Mouse (Mus musculus) layer of hippocampus, adult 8-10 months (tissue): ENCODE data around the gene T. TPM values are rescaled to one million over a fixed set of nuclear protein-coding genes. Genes with fewer than 3 reads are reported as not detected.
A peak's percentile ranks its signal among the peaks of the same experiment; 100 is the strongest.
"Not testable (repeated sequence)": the region's sequence is repeated elsewhere in the genome, so short reads cannot be mapped to it uniquely, and the experiment has no call there.

ENCODE experiments used
- DNase-seq, 2 experiments: peaks; one replicate each; pipeline ENCODE4 v3.0.0; 2022; ENCODE audit warnings: low spot score in 2 of 2
- total RNA-seq, 4 experiments: library from RNA; stranded (reverse); gene quantifications; 2 replicates each; pipeline ENCODE4 v1.2.4; 2022

T gene
- under 1 TPM in 1 of 4 experiments, not detected in 3; 0.64 TPM for total RNA-seq

DNA sequence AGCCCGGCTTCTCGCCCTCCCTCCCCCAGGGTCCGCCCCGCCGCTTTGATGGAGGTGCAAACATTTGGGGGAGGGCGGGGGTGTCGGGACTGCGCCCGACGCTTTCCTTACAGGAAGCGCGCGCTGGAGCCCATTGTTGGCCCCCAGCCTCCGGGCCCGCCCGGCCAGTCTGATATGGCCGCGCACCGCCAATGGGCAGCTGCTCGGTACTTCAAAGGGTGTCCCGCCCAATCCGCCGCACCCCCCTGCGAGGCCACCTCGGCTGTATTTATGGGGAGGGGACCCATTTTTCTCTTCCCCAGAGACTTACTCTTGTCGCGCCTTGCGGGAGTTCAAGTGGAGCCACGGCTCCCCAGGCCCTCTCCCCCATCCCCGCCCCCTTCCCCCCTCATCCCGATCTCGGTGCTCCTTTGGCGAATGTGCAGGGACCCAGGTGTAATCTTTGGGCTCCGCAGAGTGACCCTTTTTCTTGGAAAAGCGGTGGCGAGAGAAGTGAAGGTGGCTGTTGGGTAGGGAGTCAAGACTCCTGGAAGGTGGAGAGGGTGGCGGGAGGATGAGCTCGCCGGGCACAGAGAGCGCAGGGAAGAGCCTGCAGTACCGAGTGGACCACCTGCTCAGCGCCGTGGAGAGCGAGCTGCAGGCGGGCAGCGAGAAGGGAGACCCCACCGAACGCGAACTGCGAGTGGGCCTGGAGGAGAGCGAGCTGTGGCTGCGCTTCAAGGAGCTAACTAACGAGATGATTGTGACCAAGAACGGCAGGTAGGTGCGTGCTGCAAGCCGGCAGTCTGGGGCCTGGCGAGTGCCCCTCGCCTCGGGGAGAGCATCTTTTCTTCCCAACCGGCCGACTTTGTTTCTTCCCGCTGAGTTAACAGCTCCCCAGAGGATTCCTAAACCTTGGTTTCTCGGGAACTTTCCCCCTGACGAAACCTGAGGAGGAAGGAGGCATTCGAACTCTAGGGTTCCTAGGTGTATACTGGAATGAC is at the start of gene T:
T (plus strand) TSS at position 446 of the 983 bp plus-strand sequence.
- no peak for DNase-seq

DNA sequence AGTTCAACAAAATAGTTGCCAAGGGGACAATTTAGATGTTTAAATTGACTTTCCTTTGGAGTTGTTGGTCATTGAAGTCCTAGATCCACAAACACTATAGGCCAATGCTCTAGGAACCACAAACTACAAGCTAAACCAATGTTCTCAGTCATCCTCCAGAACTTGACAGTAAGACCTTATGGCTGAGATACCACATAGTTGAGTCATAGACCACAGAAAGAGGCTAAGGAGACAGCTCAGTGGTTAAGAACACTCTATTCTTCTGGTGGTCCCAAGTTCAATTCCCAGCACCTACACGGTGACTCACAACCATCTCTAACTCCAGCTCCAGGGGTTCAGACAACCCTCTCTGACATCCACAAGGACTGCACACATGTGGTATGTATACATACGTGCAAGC is 48.8 kb upstream of the T start:
- no peak for DNase-seq

DNA sequence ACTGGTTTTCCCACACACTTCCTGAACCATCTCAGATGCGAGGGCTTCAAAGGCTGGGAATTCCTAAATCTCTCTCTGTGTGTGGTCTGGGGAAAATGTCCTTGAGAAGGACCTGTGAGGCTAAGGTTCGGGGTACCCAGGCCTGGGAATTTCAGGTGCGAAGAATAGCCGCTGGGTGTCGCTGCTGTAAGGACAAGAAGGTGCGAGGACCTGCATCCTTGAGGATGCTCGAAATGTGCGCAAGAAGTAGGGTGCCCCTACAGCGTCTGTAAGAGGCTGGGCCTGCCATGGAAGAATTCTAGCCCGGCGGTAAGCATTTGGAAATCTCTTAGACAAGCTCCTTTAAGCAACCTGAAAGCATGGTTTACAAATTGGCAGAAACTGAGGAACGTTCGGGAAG is 45.8 kb upstream of the T start:
- DNase-seq = peak in 1 of 2 experiments; percentile 41

DNA sequence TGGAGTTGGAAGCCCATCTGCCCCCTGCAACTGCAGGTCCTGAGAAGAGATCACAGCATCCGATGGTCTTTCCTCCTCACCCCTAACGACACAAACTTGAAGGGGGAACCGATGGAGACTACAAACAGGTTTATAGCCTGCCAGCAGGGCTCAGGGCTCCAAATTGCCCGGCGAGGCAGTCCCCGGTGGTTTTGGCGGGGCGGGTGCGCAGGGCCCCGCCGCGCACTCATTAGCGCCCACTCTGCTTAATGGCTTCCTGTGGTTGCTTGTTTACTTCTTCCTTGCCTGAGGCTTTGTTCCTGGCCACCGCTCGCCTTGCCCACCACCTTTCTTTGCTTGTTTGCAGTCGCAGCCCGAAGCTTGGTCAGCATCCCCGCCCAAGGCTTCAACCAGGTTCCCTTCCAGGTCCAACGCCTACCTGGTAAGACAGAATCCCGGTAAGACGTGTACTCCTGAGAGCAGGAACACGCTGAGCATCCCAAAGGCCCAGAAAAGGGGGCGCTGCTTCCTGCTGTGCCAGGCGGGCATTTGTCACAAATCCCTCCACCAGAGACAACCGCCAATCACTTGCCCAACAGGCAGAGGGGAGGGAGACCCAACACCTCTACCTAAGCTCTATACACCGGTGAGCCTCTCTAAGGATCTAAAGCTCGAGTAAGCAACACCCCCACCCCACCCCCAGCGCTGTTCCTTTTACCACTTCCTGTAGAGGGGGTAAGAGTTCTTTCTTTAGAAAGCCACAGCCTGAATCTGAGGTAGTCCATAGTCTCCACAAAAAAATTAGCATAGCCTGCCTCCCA is 45.0 kb upstream of the T start:
- peak in 1 of 2 experiments; percentile 26 for DNase-seq

DNA sequence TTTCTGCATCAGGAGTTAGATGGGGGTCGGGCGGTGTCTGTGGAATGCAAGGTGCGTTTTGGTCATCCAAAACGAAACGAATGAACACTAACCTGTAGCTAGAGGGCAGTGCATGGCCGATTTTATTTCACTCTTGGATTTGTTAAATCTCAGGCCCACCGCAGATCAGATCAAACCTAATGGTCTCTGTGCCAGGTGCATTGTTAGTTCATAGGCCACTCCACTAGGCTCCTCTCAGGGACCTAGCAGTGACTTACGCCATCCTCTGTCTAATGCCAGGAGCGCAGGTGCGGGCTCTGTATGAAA is 44.5 kb upstream of the T start:
- no peak for DNase-seq

DNA sequence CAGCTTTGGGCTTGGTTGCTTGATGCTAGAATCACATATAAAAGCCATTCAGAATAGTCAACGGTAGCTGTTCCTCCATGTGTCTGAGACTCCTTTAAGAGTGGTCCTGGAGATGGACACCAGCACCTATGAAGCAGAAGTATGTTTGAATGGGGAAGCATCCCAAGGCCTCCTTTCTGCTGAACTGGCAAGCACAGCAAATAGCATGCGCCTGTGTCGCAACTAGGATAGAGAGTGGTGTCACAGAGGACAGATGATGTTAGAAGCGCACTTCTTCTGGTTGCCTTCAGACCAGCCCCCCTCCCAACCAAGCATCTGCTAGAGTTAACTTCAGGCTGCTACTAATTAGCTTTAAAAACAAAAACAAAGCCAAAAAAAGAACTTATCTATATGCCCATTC is 43.7 kb upstream of the T start:
- no peak for DNase-seq

DNA sequence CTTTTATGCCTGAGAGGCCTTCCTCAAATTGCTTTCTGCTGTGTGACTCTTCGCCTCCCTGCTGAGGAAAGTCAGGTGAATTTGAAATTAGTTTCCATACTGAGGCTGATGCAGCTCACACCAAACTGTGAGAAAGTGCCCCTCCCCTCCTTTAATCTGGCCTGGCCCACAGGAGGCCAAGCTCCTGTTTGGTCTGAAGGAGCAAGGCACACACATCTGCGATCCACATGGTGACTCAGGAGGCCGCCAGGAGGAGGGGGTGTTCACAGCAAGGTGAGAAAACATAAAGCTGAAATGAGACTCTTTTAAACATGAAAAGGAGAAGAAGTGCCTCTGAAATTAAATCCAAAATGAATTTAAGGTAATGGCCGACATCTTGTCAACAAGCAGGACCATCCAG is 37.9 kb upstream of the T start:
- DNase-seq = no peak

DNA sequence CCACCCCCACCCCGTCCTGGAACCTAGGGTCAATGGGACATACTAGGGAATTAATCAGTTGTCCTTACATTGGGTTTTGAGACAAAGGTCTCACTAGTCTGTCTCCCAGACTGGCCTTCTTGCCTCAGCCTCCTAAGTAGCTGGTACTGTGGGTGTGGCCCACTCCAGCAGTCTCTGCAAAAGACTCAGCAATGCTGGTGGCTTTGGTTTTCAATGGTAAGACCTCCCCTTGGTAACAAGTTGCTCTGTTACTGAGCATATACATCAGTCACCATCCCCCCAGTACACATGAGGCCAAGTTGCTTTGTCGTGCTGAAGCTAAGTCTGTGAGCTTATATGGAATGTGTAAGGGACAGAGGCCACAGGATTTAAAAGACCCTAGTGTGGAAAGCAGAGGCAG is 36.3 kb upstream of the T start:
- DNase-seq = no peak

DNA sequence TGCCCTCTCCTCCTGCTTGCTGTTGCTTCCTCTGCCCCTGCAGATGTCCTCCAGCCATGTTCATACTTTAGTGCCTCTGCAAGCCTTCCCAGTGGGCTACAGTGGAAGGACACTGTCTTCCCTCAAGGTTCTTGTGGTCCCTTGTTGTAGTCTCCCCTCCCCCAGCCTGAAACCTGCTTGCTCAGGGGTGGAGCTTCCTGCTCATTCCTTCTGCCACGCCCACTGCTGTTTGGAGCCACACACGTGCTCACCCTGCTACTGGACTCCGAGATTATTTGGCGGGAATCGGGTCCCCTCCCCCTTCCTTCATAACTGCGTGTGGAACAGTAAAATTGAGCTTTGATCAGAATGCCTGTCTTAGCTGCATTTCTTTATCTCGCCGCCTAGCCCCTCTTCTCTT is 30.3 kb upstream of the T start:
- not testable (repeated sequence) for DNase-seq

DNA sequence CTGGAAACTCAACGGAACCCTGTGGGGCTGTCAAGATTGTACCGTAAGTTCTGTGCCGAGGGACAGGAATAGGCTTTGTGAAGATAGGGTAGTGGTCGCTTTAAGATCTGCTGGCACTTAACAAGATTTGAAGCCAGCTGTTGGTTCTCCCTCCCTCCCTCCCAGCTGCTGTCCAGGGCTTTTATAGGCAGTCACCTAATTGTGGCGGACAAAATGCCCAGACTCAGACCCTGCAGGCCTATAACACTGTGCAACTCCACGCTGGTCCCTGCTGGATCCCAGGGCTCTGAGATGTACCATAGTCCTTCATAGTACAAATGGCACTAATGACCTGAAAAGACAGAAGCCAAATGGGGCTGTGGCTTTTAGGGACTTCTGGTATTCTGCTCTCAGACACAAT is 27.9 kb upstream of the T start:
- no peak for DNase-seq

DNA sequence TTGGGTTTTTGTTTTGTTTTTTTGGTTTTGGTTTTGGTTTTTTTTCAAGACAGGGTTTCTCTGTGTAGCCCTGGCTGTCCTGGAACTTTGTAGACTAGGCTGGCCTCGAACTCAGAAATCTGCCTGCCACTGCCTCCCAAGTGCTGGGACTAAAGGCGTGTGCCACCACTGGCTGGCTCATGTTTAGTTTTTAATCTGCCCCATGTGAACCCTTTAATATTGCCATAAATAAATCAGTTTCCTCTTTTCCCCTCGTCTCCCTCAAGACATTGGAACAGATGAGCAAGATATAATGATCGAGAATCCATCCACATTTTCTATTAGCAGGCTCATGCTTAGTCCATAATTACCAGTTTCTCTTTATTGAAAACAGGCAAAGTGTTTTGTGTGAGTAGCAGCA is 26.2 kb upstream of the T start:
- DNase-seq = not testable (repeated sequence)

DNA sequence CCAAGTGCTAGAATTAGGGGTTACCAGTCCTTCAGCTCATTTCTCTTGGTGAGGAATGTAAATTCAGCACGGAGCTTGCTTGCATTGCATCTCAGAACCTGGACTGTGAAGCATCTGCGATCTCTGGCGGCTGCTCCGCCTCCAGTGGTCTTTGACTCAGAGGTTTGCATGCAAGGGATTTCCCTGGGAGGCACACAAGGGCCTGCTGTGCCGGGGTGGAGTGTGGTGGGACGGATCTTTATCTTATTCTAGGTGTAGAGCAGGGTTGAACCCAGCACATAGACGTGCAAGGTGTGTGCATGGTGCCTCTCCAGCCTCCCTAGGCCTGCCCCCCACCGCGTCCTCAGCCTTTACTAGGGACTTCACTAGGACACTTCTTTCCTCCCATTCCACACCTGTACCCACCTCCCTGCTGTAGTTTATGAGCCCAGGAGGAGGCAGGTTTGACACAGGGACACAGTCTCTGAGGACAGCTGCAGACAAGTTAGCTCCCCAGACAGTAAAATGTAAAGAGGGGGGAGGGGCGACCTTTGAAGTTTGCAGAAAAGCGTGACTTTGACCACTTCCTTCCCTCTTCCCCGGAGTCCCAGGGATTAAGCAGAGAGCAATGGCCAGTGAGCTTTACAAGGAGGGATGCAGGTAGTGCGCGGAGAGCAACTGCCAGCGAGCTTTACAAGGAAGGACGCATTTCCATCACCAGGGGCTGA is 25.5 kb upstream of the T start:
- no peak for DNase-seq

DNA sequence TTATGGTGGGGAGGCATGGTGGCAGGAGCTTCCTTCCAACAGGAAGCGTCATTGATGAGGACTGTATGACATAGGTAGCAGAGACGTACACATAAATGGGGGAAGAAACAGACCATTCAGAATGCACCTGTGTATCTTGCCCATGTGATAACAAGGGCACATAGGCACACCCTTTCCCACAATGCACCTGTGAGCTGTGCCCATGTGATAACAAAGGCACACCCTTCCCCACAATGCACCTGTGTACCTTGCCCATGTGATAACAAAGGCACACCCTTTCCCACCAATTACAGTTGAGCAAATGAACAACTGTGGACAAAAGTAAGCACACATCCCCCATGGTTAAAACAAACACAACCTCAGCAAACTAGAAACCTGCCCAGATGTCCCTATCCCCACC is 23.9 kb upstream of the T start:
- no peak for DNase-seq

DNA sequence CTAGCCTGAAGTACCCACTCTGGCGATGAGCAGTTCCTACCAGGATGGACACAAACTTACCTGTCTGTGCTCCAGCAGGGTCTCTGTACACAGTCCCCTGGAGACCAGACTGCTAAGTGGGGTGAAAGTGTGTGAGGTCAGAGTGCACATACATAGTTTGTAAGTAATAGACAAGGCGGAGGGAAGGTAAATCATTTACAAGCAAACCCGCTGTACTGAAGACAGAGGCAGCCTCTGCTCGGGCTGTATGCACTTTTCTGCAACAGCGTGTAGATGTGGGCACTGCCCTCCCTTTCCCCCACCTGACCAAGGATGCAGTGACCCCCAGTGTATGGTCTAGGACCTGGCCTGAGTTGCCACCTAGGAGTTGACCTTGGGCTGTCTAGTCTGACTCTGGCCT is 20.6 kb upstream of the T start:
- no peak for DNase-seq

DNA sequence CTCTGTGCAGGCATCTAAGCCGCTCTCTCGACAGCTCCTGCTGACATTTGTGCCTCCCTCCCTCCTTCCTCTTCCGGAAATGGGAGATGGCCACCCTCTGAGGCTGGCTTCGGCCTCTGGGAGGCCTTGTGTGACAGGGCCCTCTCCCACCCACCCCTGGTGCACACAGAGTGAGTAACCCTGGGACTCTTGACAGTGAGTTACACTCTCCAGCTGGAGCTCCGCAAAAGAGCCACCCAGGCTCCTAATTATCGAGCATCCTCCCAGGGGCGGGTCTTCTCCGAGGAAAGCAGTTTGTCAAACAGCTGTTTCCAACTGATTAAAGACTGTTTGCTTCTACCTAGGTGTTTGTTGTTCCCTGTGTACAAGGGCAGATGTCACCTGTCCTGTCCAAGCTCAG is 18.7 kb upstream of the T start:
- no peak for DNase-seq

DNA sequence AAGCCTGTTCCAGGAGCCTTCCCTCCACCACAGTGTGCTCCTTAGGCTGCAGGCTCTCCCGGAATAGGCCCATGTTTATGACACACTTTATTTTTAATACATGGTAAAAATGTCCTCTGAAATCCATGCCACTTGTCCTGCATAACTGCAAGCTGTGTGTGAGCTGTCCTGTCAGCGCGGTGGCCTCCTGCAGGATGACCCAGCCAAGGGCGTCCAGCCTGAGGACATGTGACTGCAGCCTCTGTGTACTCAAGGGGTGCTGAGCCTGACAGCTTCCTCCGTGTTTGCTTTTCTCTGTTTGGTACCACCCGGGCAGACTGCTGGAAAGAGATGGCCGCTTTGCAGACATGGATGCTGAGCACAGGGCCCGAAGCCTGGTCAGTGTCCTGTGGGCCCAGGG is 17.4 kb upstream of the T start:
- no peak for DNase-seq

DNA sequence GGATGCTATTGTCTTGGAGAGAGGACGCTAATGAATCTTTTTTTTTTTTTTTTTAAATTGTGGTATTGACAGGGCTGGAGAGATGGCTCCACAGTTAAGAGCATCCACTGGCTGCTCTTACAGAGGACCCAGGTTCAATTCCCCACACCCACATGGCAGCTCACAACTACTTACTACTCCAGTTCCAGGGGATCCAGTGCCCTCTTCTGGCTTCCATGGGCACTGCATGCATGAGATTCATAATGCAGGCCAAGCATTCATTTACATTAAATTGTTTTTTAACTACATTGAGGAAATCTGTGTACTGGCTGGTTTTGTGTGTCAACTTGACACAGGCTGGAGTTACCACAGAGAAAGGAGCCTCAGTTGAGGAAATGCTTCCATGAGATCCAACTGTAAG is 13.5 kb upstream of the T start:
- no peak for DNase-seq

DNA sequence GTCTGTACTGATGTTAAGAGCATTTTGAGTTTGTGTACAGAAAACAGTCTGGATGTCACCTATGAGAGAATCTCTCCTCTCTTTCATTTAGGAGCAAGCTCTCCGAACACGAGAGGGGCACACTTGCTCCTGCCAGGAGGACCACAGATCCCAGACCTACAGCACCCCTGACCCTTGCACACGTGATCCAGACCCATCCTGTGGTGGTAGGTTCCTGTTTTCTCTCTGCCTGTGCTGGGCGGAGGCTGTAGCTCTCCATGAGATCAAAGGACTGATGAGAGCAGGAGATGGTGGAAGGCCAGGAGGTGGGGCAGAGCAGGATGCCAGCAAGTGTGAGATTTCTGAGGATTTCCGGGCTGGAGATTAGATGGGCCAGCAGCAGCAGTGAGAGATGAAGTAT is 12.7 kb upstream of the T start:
- no peak for DNase-seq

DNA sequence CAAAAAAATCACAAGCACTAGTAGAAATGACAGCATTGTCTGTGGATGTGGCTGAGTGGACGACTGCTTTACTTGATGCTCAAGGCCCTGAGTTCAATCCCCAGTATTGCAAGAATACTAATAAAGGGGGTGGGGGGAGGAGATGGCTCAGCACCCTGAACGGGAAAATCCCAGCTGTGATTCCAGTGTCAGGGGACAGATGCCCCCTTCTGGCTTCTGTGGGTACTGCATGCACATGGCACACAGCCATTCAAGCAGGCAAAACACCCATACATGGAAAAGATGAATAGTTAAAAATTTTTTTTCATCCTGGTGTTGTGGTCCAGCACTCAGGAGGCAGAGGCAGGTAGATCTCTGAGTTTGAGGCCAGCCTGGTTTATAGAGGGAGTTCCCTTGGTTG is 10.9 kb upstream of the T start:
- peak in 1 of 2 experiments; percentile 11 for DNase-seq

DNA sequence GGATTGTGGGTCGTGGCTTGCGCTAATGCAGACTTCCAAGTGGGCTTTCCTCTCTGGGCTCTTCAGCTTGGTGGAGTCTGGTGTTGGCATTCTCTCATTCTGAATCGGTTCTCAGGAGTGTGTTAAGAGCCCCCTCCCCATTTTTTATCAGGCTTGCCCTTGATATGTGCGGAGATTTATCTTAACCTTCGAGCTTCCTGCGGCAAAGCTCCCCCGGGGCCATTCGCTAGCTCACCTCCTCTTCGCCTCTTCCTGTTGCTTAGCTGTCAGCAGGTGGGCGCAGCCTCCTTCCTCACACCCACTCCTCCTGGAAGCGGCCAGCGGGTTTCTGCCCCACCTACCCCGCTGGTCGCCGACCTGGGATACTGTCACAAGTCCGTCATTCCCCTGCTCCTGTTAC is 4.8 kb upstream of the T start:
- no peak for DNase-seq

DNA sequence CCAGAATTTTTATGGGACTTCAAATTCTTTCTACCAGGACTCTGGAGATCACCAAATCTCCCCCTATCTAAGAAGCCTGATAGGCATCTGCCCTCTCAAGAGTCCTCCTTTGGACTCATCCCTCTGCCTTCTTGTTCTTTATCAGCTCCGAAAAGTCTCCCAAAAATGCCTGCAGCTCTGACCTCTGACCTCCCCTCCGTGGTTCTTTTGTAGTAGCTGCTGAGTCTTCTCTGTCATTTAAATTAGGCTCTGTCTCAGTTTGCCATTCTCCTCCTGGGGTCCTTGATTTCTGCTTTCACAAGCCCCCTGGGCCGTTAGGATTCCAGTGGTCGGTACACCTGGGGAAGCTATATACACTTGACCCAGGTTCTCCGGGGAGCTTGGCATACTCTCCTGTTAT is 4.3 kb upstream of the T start:
- DNase-seq = no peak

DNA sequence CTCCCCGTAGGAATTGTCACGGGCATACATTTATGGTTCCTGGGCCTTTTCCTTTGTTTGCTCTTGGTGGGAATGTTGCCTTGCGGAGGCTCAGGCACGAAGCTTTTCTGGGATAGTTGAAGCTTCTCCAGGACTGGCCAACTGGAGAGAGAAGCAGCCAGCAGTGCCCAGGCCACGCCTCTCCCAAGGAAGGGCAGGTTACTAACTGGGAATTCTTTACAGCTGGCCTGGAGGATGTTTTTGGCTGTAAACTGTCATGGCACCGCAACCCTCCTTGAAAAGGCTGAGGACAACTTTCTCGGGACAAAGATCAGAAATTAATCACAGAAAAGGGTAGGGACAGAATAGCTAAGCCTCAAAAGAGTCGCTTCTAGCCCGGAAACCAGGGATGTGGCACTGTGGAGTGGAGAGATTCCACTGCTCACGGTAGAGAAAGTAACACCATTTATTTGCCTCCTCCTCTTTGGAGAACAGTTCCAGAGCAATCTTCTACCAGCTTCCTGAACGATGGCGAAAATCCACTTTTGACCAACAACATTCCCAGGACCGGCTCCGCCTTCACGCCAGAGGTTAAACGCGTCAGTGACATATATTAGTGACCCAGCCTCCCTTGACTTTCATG is 1.9 kb upstream of the T start:
- no peak for DNase-seq
